Comparison of ENCODE assay signal across 27 mouse cellular contexts in the genomic region with DNA sequence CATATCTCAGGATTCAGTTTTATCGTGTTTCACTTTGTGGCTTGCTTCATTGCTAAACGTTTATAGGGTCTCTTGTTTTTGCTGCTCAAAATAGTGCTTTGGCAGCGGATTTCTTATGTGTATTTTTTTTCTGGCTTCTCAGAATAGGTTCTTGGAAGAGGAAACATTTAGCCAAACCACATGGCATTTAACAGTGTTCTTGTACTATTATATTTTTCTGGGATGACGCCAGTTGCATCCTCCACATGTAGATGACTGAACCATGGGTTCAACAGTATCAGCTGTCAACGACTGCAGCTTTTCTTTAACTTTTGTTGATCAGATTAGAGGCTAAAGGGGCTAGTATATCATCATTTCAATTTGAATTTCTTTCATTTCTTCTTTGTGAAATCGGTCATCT.
"Had no signal": no experiment of that assay in that cellular context is flagged by ENCODE, and none has a peak within 500 bp of the region (broad histone marks: within the 10 kb centered on the region; RNA-seq: fewer than 3 reads in every experiment).

No protein-coding gene starts in this region.

- ATAC-seq: hindbrain, postnatal 0 days; intestine, postnatal 0 days; liver, embryonic 12.5 days had no signal

- H3K36me3 ChIP-seq: heart, embryonic 13.5 days; heart, embryonic 15.5 days; hindbrain, embryonic 13.5 days; hindbrain, embryonic 15.5 days; limb, embryonic 12.5 days; limb, embryonic 15.5 days; liver, embryonic 12.5 days had no signal

- H3K27me3 ChIP-seq: heart, embryonic 13.5 days; heart, embryonic 15.5 days; hindbrain, embryonic 13.5 days; hindbrain, embryonic 15.5 days; limb, embryonic 12.5 days; limb, embryonic 15.5 days; liver, embryonic 12.5 days had no signal

- H3K27ac ChIP-seq: heart, adult 2 months; heart, embryonic 13.5 days; heart, embryonic 15.5 days; hindbrain, embryonic 13.5 days; hindbrain, embryonic 15.5 days; hindbrain, postnatal 0 days; layer of hippocampus, adult 2 months; limb, embryonic 12.5 days; limb, embryonic 15.5 days; liver, embryonic 12.5 days; liver, embryonic 14.5 days had no signal

- H3K4me1 ChIP-seq: heart, embryonic 13.5 days; heart, embryonic 15.5 days; hindbrain, embryonic 13.5 days; hindbrain, embryonic 15.5 days; limb, embryonic 12.5 days; limb, embryonic 15.5 days; liver, embryonic 12.5 days had no signal

- H3K4me2 ChIP-seq: heart, embryonic 11.5 days; heart, embryonic 13.5 days; heart, embryonic 15.5 days; hindbrain, embryonic 13.5 days; hindbrain, embryonic 15.5 days; limb, embryonic 12.5 days; limb, embryonic 15.5 days; liver, embryonic 12.5 days had no signal

- H3K9me3 ChIP-seq: heart, embryonic 13.5 days; heart, embryonic 15.5 days; hindbrain, embryonic 13.5 days; hindbrain, embryonic 15.5 days; limb, embryonic 12.5 days; limb, embryonic 15.5 days; liver, embryonic 12.5 days had no signal

- H3K4me3 ChIP-seq: heart, adult 2 months; heart, embryonic 13.5 days; heart, embryonic 15.5 days; hindbrain, embryonic 13.5 days; hindbrain, embryonic 15.5 days; layer of hippocampus, adult 2 months; limb, embryonic 12.5 days; limb, embryonic 15.5 days; liver, embryonic 12.5 days had no signal

- H3K9ac ChIP-seq: heart, embryonic 13.5 days; heart, embryonic 15.5 days; hindbrain, embryonic 13.5 days; hindbrain, embryonic 15.5 days; limb, embryonic 12.5 days; limb, embryonic 15.5 days; liver, embryonic 12.5 days; liver, embryonic 14.5 days had no signal

- DNase-seq: gastrocnemius, postnatal 14 days; gastrocnemius, postnatal 36 days; heart, adult 11 months; heart, adult 2 months; heart, postnatal 14 days; heart, postnatal 36 days; kidney, adult 18-20 months; kidney, adult 8-10 months; kidney, postnatal 10 days; kidney, postnatal 25 days; kidney, postnatal 4 days; layer of hippocampus, adult 9-11 months; layer of hippocampus, postnatal 36 days; left cerebral cortex, postnatal 4 days; lung, adult 18-20 months had no signal
